Mouse (Mus musculus): ENCODE results near the gene Gm28961. TPM values are rescaled to one million over a fixed set of nuclear protein-coding genes. Genes with fewer than 3 reads are reported as not detected.
"Not testable (repeated sequence)": the region's sequence is repeated elsewhere in the genome, so short reads cannot be mapped to it uniquely, and the experiment has no call there.

The Gm28961 gene
- not detected for total RNA-seq (2022)

- not testable (repeated sequence) for DNase-seq (ENCODE audit: low spot score in 2 of 2)
Observed at GRCm38 (mm10) chrY:57705397-57705796, at the start of gene Gm28961. Gene Gm28961, plus strand, starts transcription at chrY:57705697.

Other genes starting within 250 kb of the Gm28961 start
- gene Gm21943, start 172.0 kb upstream of the Gm28961 start, total RNA-seq (2022) = not detected